Mouse (Mus musculus) kidney, embryonic 16.5 days (tissue): ENCODE results near the gene Ppp2r2d. TPM values are rescaled to one million over a fixed set of nuclear protein-coding genes. Genes with fewer than 3 reads are reported as not detected.

Experiments
- ATAC-seq: fragments of 200-750 bp; cut with Nextera tagmentation; 2 replicates; pipeline ENCODE4 v1.8.0; 2017; ENCODE audit warnings: moderate TSS enrichment; ENCODE audit not compliant: low FRiP score, low TSS enrichment
- H3K27ac ChIP-seq: fragments of 300-500 bp; sonication (generic); 2 replicates; pipeline ENCODE4 v1.5.1; 2014; ENCODE audit warnings: low read length
- H3K27me3 ChIP-seq: fragments of 300-500 bp; sonication (generic); 2 replicates; pipeline ENCODE4 v1.6.1; 2014; ENCODE audit warnings: low read length, control low read depth, mixed read lengths; ENCODE audit not compliant: insufficient read depth
- H3K36me3 ChIP-seq: fragments of 300-500 bp; sonication (generic); 2 replicates; pipeline ENCODE4 v1.6.1; 2014; ENCODE audit warnings: low read length, control low read depth, mixed read lengths; ENCODE audit not compliant: insufficient read depth
- H3K4me1 ChIP-seq: fragments of 300-500 bp; sonication (generic); 2 replicates; pipeline ENCODE4 v1.6.1; 2014; ENCODE audit warnings: low read length, control low read depth, mixed read lengths; ENCODE audit not compliant: insufficient read depth
- H3K4me2 ChIP-seq: fragments of 300-500 bp; sonication (generic); replicated peaks from 2 replicates; pipeline ENCODE4 v1.6.1; 2014; ENCODE audit warnings: low read depth, low read length
- H3K4me3 ChIP-seq: fragments of 300-500 bp; sonication (generic); 2 replicates; pipeline ENCODE4 v1.5.1; 2014; ENCODE audit warnings: mild to moderate bottlenecking, low read length
- H3K9ac ChIP-seq: fragments of 300-500 bp; sonication (generic); replicated peaks from 2 replicates; pipeline ENCODE4 v1.6.1; 2014; ENCODE audit warnings: low read length
- H3K9me3 ChIP-seq: fragments of 300-500 bp; sonication (generic); 2 replicates; pipeline ENCODE4 v1.6.1; 2016; ENCODE audit warnings: low read length, control low read depth
- WGBS: fragments of 180-500 bp; shearing (Covaris S2); extraction: QIAGEN DNeasy Blood & Tissue Kit; methylation state at CpG from one replicate; pipeline ENCODE4 v1.1.7; 2014; 5-methylcytosine and 5-hydroxymethylcytosine counted together
- polyA plus RNA-seq: library from polyadenylated mRNA; unstranded; fragments of >200 nt; fragmentation: Nextera tagmentation; extraction: Ambion mirVana; gene quantifications from 2 replicates; pipeline ENCODE4 v1.2.1, GENCODE M21; 2015

The Ppp2r2d gene
- 14.7 and 28.7 TPM in 2 replicates for polyA plus RNA-seq

DNA sequence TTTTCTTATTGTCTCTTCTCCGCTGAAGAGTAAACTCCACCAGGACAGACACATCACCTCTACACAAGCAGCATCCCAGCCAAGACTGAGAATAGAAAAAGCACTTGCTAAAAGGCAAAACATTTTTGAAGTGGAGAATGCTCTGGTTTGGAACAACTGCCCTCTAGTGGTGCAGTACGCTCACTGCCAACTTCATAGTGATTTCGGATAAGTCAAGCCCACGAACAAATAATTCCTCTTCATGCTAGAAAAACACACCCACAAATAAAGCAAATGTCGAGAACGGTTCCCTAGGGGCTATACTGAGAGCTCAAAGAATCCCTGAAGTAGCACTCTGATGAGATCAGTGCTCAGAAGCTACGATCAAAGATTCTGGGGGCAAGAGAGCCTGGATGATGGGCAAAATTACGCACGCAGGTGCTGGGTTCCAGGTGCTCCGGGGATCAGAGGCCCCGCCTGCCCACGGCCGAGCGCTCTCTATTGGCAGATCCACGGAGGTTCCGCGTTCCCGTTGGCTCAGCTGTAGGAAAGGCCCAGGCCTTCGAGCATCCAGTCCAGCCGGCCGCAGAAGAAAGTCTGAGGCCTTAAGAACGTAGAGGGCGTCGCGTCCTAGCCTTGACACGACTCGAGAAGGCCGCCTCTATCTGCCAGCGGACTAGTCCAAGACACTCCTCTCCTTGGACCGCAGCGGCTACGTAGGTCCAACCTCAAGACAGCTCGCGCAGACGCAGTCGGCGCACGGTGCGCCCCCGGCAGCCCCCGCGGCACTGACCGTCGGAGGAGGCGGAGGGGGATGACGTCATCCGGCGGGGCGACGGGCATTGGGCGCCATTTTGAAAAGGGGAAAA lies at the start of gene Ppp2r2d, which contains the start of gene Mapk1ip1:
Gene Ppp2r2d (plus strand): TSS at position 536 of the 848 bp plus-strand sequence.
Gene Mapk1ip1 (minus strand): TSS at position 730 of the 848 bp plus-strand sequence.
- Histone ChIP-seq H3K27ac (peak within 1 kb of the TSS; percentile 97), H3K4me1 (peaks cover 27% of the 10 kb centered on the region), H3K27me3 (no peaks in the 10 kb centered on the region), H3K9me3 (no peaks in the 10 kb centered on the region), H3K9ac (peak within 1 kb of the TSS; percentile 91), H3K4me3 (peak within 1 kb of the TSS; percentile 84), H3K4me2 (peak within 1 kb of the TSS; percentile 93), H3K36me3 (0 out of 2 replicates have a peak, but pooled peaks cover 3% of the 10 kb centered on the region)
- ATAC-seq: peak; percentile 96
- WGBS: under 1% methylated on average over 51 of the region's 51 CpGs

DNA sequence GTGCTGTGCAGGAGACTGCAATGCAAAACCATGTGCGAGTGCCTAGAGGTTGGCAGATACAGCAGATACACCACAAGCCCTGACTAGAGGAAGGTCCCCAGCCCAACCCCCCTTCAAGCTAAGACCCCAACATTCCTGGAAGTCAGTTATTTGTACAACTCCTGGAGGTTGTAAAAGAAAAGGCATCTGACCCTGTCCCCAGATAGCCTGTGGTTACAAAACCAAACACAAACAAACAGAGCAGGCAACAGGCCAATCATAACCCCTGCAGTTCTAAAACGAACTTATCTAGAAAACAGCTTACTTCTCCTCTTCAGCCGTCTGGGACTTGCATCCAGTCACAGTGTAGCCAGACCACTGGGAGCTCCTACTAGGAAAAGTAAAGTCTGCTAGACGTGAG lies 42.5 kb upstream of the Ppp2r2d start:
- no peaks in the 10 kb centered on the region for H3K36me3 ChIP-seq
- H3K4me2 ChIP-seq: no peak overlapping the region
- ATAC-seq: 0 out of 2 replicates have a peak, but pooled peaks have one; percentile 15
- H3K4me1 ChIP-seq: peaks cover 4% of the 10 kb centered on the region; the same call in 1 of the 2 replicates
- WGBS: 23% methylated on average over 4 of the region's 4 CpGs
- no peak overlapping the region for H3K4me3 ChIP-seq
- no peaks in the 10 kb centered on the region for H3K27me3 ChIP-seq
- H3K9ac ChIP-seq: no peak overlapping the region
- H3K9me3 ChIP-seq: peaks cover 12% of the 10 kb centered on the region
- no peak overlapping the region for H3K27ac ChIP-seq

DNA sequence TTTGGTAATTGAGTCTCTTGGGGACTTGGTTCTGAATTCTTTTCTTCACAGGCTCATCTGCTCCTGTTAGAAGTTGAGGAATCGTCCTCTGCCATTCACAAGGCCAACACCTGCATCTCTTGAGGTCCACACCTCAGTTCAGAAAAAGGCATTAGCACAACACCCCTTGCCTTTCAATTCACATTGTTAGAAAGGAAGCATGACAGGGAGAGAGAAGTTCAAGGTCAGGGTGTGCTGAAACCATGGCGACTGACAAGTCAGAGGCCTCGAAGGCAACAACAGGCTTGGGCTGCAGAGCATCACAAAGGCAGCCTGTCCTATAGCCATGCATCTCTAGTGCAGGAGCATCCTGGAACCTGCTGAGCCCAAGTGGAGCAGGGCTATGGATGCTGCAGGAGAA lies 38.7 kb upstream of the Ppp2r2d start:
- Histone ChIP-seq H3K27me3 (no peaks in the 10 kb centered on the region), H3K36me3 (no peaks in the 10 kb centered on the region), H3K9ac (no peak overlapping the region), H3K9me3 (peaks cover 12% of the 10 kb centered on the region), H3K4me3 (no peak overlapping the region), H3K27ac (no peak overlapping the region), H3K4me2 (no peak overlapping the region), H3K4me1 (peaks cover 4% of the 10 kb centered on the region; the same call in 1 of the 2 replicates)
- 94% methylated on average over 3 of the region's 3 CpGs for WGBS
- no peak for ATAC-seq

GRCm38 (mm10) chr7:138813213-138813875 lies 32.5 kb upstream of the Ppp2r2d start:
- 60% methylated on average over 11 of the region's 11 CpGs for WGBS
- no peak for ATAC-seq

GRCm38 (mm10) chr7:138818314-138818713 lies 27.6 kb upstream of the Ppp2r2d start:
- no peaks in the 10 kb centered on the region for H3K9me3 ChIP-seq
- H3K27me3 ChIP-seq: no peaks in the 10 kb centered on the region
- H3K4me2 ChIP-seq: no peak overlapping the region
- no peak overlapping the region for H3K4me3 ChIP-seq
- WGBS: 67% methylated on average over 4 of the region's 4 CpGs
- no peak overlapping the region for H3K27ac ChIP-seq
- ATAC-seq: no peak
- H3K4me1 ChIP-seq: no peaks in the 10 kb centered on the region
- no peaks in the 10 kb centered on the region for H3K36me3 ChIP-seq
- H3K9ac ChIP-seq: no peak overlapping the region

More at GRCm38 (mm10) chr7:138813213-138813875, 32.5 kb upstream of the Ppp2r2d start:
- Histone ChIP-seq H3K27ac (no peak overlapping the region), H3K9ac (no peak overlapping the region), H3K27me3 (no peaks in the 10 kb centered on the region), H3K4me1 (no peaks in the 10 kb centered on the region), H3K9me3 (no peaks in the 10 kb centered on the region), H3K4me2 (no peak overlapping the region), H3K4me3 (no peak overlapping the region), H3K36me3 (no peaks in the 10 kb centered on the region)

DNA sequence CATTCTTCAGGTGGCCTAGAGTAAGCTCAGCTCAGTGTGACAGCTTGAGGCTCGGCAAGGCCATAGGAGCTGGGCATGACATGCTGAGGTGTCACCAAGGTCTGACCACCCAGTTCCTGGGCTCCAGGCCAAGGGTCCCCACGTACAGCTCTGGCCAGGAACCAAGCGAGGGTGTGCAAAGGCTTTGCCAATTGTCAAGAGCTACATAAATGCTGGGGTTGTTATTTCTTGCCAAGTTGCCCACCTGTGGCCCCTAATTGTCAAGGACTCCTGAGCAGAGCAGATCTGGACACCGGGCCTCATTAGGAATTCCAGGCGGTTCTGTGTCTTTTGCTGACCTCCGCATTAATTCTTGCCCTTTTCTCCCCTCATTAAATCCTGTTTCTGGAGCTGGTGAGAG lies 21.5 kb upstream of the Ppp2r2d start:
- Histone ChIP-seq H3K27me3 (no peaks in the 10 kb centered on the region), H3K4me3 (no peak overlapping the region), H3K4me1 (no peaks in the 10 kb centered on the region), H3K9ac (no peak overlapping the region), H3K9me3 (no peaks in the 10 kb centered on the region), H3K4me2 (no peak overlapping the region), H3K27ac (no peak overlapping the region), H3K36me3 (no peaks in the 10 kb centered on the region)
- 63% methylated on average over 6 of the region's 6 CpGs for WGBS
- no peak for ATAC-seq

- no peak overlapping the region for H3K4me2 ChIP-seq
- no peak overlapping the region for H3K9ac ChIP-seq
- 77% methylated on average over 19 of the region's 19 CpGs for WGBS
- no peak for ATAC-seq
- no peaks in the 10 kb centered on the region for H3K4me1 ChIP-seq
- H3K27me3 ChIP-seq: no peaks in the 10 kb centered on the region
- H3K4me3 ChIP-seq: no peak overlapping the region
- H3K36me3 ChIP-seq: no peaks in the 10 kb centered on the region
- H3K9me3 ChIP-seq: no peaks in the 10 kb centered on the region
- no peak overlapping the region for H3K27ac ChIP-seq
Observed at GRCm38 (mm10) chr7:138824995-138825756, 20.7 kb upstream of the Ppp2r2d start.

DNA sequence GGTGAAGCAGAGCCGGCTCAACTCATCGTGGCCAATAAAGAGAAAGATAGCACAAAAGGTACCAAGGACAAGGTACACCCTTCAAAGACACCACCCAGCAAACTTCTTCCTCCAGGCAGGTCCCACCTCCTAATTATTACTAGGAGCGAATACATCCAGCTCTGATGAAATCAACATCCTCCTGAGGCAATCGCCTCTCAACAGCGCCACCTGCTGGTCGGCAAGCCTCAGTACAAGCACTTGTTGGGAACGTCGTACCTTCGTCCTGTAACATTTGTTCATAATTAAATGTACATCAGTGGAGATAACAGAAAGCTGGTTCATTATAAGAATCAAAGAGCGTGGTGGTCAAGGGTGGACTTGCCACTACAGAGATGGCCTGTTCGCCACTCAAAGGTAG lies 18.1 kb upstream of the Ppp2r2d start:
- no peak for ATAC-seq
- Histone ChIP-seq H3K4me1 (no peaks in the 10 kb centered on the region), H3K27ac (no peak overlapping the region), H3K27me3 (no peaks in the 10 kb centered on the region), H3K4me2 (no peak overlapping the region), H3K9ac (no peak overlapping the region), H3K9me3 (no peaks in the 10 kb centered on the region), H3K4me3 (no peak overlapping the region), H3K36me3 (no peaks in the 10 kb centered on the region)
- 18% methylated on average over 11 of the region's 11 CpGs for WGBS

DNA sequence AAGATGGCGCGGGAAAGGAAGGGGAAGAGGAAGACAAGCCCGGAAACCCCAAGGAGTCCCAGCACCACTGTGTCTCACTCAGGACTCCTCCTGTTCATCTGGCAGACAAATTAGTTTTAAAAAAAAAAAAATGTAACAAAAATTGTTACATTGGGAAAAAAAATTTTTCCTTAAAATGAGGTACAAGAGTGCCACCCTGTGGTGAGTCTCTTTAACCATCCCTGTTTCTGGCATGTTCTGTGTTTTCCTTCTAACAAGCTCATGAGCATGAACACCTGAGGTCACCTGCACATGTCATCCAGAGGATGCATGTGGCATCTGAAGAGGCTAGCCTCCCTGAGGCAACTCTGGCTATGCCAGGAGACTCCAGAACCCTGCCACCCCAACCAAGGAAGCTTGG lies 10.9 kb upstream of the Ppp2r2d start:
- H3K27me3 ChIP-seq: no peaks in the 10 kb centered on the region
- no peaks in the 10 kb centered on the region for H3K4me1 ChIP-seq
- peaks cover 8% of the 10 kb centered on the region for H3K36me3 ChIP-seq
- H3K4me2 ChIP-seq: no peak overlapping the region
- no peak overlapping the region for H3K27ac ChIP-seq
- H3K9me3 ChIP-seq: no peaks in the 10 kb centered on the region
- no peak for ATAC-seq
- H3K4me3 ChIP-seq: no peak overlapping the region
- 82% methylated on average over 3 of the region's 3 CpGs for WGBS
- H3K9ac ChIP-seq: no peak overlapping the region
